Mouse (Mus musculus) C3H10T1/2 (cell line): ENCODE results near the gene Irf8. TPM values are rescaled to one million over a fixed set of nuclear protein-coding genes. Genes with fewer than 3 reads are reported as not detected.

Experiments used
- polyA plus RNA-seq, 2 experiments: library from polyadenylated mRNA; unstranded; fragments of >200 nt; fragmentation: generic; extraction: Trizol; gene quantifications; one replicate each; pipeline ENCODE4 v1.2.1; 2012; ENCODE audit warnings: missing spikeins in 2 of 2

Irf8 gene
- not detected for polyA plus RNA-seq

DNA sequence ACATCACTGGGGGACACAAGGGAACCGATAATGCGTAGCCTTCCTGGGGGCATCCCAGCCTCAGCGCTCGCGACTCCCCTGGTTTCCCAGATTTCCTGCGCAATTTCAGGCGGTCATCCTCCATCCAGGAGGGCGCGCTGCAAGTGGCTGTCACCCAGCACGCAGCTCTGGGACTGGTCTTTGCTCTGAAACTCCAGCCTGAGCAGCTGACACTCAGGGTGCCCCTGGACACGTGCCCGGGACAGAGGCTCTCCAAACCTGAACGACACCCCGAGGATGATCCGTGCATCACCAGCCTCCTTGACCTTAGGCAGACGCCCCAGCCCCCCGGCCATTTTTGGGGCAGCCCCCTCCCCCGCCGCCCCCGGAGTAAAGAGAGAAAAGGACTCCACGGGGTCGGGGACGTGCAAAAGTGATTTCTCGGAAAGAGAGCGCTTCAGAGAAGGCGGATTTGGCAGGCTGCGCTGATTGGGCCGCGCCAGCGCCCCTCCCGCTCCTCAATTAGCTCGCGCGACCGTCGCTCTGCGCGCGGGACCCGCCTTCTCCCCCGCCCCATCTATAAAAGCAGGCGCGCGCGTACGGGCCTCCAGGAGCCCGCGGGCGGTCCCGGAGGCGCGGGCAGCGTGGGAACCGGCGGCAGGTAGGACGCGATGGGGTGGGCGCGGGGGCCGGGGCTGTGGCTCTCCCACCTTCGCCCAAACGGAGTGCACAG, at the start of gene Irf8:
Irf8 (plus strand) TSS at position 589 of the 712 bp plus-strand sequence.

Other genes with a start within 250 kb of the Irf8 start
- gene Gins2, start 147.1 kb upstream of the Irf8 start, polyA plus RNA-seq = 10 to 100 TPM; 38.8 to 43.1 TPM
- 10 to 100 TPM; 28.1 to 64.3 TPM for gene 1190005I06Rik, start 88.7 kb upstream of the Irf8 start, polyA plus RNA-seq
- 1 to 10 TPM; 1.6 to 2.1 TPM for gene Gm27021, start 68.3 kb upstream of the Irf8 start, polyA plus RNA-seq
- gene Cox4i1, start 68.1 kb upstream of the Irf8 start, polyA plus RNA-seq = 1,000 to 10,000 TPM; 1,423 to 1,620 TPM
- 100 to 1,000 TPM; 176 to 244 TPM for gene Emc8, start 67.8 kb upstream of the Irf8 start, polyA plus RNA-seq